Mouse (Mus musculus) CH12.LX (cell line): Measurements from ENCODE around the gene Cdk4.

Experiments used
- CTCF ChIP-seq, 2 experiments: IDR thresholded peaks in 1 of 2; conservative IDR thresholded peaks in 1 of 2; 2 replicates each; pipeline ENCODE4 v1.5.1; 2011 to 2012; ENCODE audit warnings: low read depth in 2 of 2, low read length in 2 of 2, improper control_type of control experiment in 1 of 2, inconsistent platforms in 1 of 2, mild to moderate bottlenecking in 1 of 2, moderate library complexity in 1 of 2
- ELF1 ChIP-seq: IDR thresholded peaks from 2 replicates; pipeline ENCODE4 v1.6.1; 2014; ENCODE audit warnings: low read depth, mild to moderate bottlenecking, inconsistent platforms, low read length, improper control_type of control experiment
- EP300 ChIP-seq: IDR thresholded peaks from 2 replicates; pipeline ENCODE4 v1.6.1; 2011; ENCODE audit warnings: low read length, improper control_type of control experiment
- ETS1 ChIP-seq: conservative IDR thresholded peaks from 2 replicates; pipeline ENCODE4 v1.6.1; 2012; ENCODE audit warnings: low read depth, mild to moderate bottlenecking, inconsistent platforms, low read length, improper control_type of control experiment, moderate library complexity
- HCFC1 ChIP-seq: IDR thresholded peaks from 2 replicates; pipeline ENCODE4 v1.6.1; 2012; ENCODE audit warnings: low read depth, mild to moderate bottlenecking, inconsistent platforms, low read length, improper control_type of control experiment
- MAX ChIP-seq: IDR thresholded peaks from 2 replicates; pipeline ENCODE4 v1.6.1; 2011; ENCODE audit warnings: low read length, improper control_type of control experiment
- NELFE ChIP-seq: IDR thresholded peaks from 2 replicates; pipeline ENCODE4 v1.6.1; 2011; ENCODE audit warnings: low read depth, low read length, improper control_type of control experiment
- POLR2A ChIP-seq: IDR thresholded peaks from 2 replicates; pipeline ENCODE4 v1.6.1; 2011; ENCODE audit warnings: low read depth, mild to moderate bottlenecking, improper control_type of control experiment, low read length
- RAD21 ChIP-seq: IDR thresholded peaks from 2 replicates; pipeline ENCODE4 v1.6.1; 2011; ENCODE audit warnings: low read depth, mild to moderate bottlenecking, low read length, improper control_type of control experiment, moderate library complexity
- SMC3 ChIP-seq: IDR thresholded peaks from 2 replicates; pipeline ENCODE4 v1.6.1; 2011; ENCODE audit warnings: low read depth, low read length, improper control_type of control experiment

DNA sequence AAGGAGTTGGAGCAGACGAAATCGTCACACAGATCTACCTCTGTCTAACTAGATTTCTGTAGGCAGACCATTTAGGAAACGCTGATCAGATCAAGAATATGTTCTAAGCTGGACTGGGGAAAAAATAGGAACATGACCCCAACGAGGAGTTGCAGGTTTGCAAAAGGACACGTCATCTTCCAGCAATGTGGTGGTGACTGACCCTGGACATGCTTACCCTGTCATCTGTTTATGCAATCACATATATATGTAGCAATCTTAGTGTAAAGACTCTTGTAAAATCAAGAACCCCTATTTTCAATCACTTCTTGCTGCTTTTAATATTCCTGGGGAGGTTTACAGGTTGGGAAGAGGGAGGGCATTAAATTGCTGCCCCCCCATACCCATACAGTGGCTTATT, 831 bp upstream of the Cdk4 start:
- TF ChIP-seq NELFE: no peak
- TF ChIP-seq SMC3: no peak
- no peak for TF ChIP-seq POLR2A
- TF ChIP-seq ETS1: no peak
- TF ChIP-seq CTCF (conservative IDR thresholded peaks at IDR 0.05 in 1 of 2, IDR thresholded peaks at IDR 0.05 in 1 of 2; ENCODE audit: low read depth in 2 of 2, low read length in 2 of 2): no peak
- TF ChIP-seq EP300: no peak
- TF ChIP-seq RAD21: no peak
- TF ChIP-seq ELF1: no peak
- no peak for TF ChIP-seq MAX
- TF ChIP-seq HCFC1: no peak
